Mouse (Mus musculus) lung, embryonic 15.5 days (tissue): ENCODE measurements around the gene Chpf2. TPM values are rescaled to one million over a fixed set of nuclear protein-coding genes. Genes with fewer than 3 reads are reported as not detected.

Experiments
- ATAC-seq: fragments of 200-750 bp; cut with Nextera tagmentation; 2 replicates; pipeline ENCODE4 v1.8.0; 2017; ENCODE audit warnings: moderate number of reproducible peaks, borderline replicate concordance; ENCODE audit not compliant: low FRiP score, low TSS enrichment; ENCODE audit errors: extremely low read depth
- H3K27ac ChIP-seq: fragments of 300-500 bp; sonication (generic); 2 replicates; pipeline ENCODE4 v1.5.1; 2015; ENCODE audit warnings: moderate library complexity, mild to moderate bottlenecking, inconsistent platforms
- H3K27me3 ChIP-seq: fragments of 300-500 bp; sonication (generic); 2 replicates; pipeline ENCODE4 v1.6.1; 2015; ENCODE audit warnings: inconsistent platforms
- H3K36me3 ChIP-seq: fragments of 300-500 bp; sonication (generic); 2 replicates; pipeline ENCODE4 v1.6.1; 2015; ENCODE audit warnings: inconsistent platforms
- H3K4me1 ChIP-seq: fragments of 300-500 bp; sonication (generic); 2 replicates; pipeline ENCODE4 v1.6.1; 2015; ENCODE audit warnings: inconsistent platforms
- H3K4me2 ChIP-seq: fragments of 300-500 bp; sonication (generic); 2 replicates; pipeline ENCODE4 v1.6.1; 2015; ENCODE audit warnings: inconsistent platforms, mild to moderate bottlenecking, moderate library complexity
- H3K4me3 ChIP-seq: fragments of 300-500 bp; sonication (generic); 2 replicates; pipeline ENCODE4 v1.5.1; 2015; ENCODE audit warnings: mild to moderate bottlenecking, inconsistent platforms
- H3K9ac ChIP-seq: fragments of 300-500 bp; sonication (generic); 2 replicates; pipeline ENCODE4 v1.6.1; 2015; ENCODE audit warnings: inconsistent platforms
- H3K9me3 ChIP-seq: fragments of 300-500 bp; sonication (generic); 2 replicates; pipeline ENCODE4 v1.6.1; 2016; ENCODE audit warnings: inconsistent platforms
- WGBS: fragments of 180-500 bp; shearing (Covaris S2); methylation state at CpG from one replicate; pipeline ENCODE4 v1.1.7; 2015; 5-methylcytosine and 5-hydroxymethylcytosine counted together
- polyA plus RNA-seq: library from polyadenylated mRNA; unstranded; fragments of >200 nt; fragmentation: Nextera tagmentation; extraction: Ambion mirVana; gene quantifications from 2 replicates; pipeline ENCODE4 v1.2.1, GENCODE M21; 2015

Gene Chpf2
- polyA plus RNA-seq, 1 experiment from 2014 or later: 21.7 TPM

GRCm38 (mm10) chr5:24611366-24612301 is 25.1 kb downstream of the Chpf2 start:
- H3K4me3 ChIP-seq: no peak overlapping the region
- no peaks in the 10 kb centered on the region for H3K36me3 ChIP-seq
- no peak overlapping the region for H3K4me2 ChIP-seq
- H3K9ac ChIP-seq: no peak overlapping the region
- H3K27me3 ChIP-seq: no peaks in the 10 kb centered on the region
- WGBS: 55% methylated on average over 7 of the region's 7 CpGs
- no peaks in the 10 kb centered on the region for H3K9me3 ChIP-seq
- peaks cover 13% of the 10 kb centered on the region for H3K4me1 ChIP-seq
- ATAC-seq: no peak
- no peak overlapping the region for H3K27ac ChIP-seq

GRCm38 (mm10) chr5:24612302-24612649 is 25.7 kb downstream of the Chpf2 start:
- 59% methylated on average over 5 of the region's 5 CpGs for WGBS
- Histone ChIP-seq H3K4me1 (peaks cover 13% of the 10 kb centered on the region), H3K4me3 (no peak overlapping the region), H3K9me3 (no peaks in the 10 kb centered on the region), H3K36me3 (no peaks in the 10 kb centered on the region), H3K27ac (no peak overlapping the region), H3K9ac (no peak overlapping the region), H3K4me2 (no peak overlapping the region), H3K27me3 (no peaks in the 10 kb centered on the region)
- ATAC-seq: peak; percentile 28

GRCm38 (mm10) chr5:24615097-24615496 is 28.6 kb downstream of the Chpf2 start:
- Histone ChIP-seq H3K4me3 (no peak overlapping the region), H3K4me2 (no peak overlapping the region), H3K36me3 (no peaks in the 10 kb centered on the region), H3K9ac (no peak overlapping the region), H3K9me3 (no peaks in the 10 kb centered on the region), H3K4me1 (peaks cover 13% of the 10 kb centered on the region), H3K27ac (no peak overlapping the region), H3K27me3 (no peaks in the 10 kb centered on the region)
- WGBS: 54% methylated on average over 6 of the region's 6 CpGs
- no peak for ATAC-seq

- Histone ChIP-seq H3K9me3 (no peaks in the 10 kb centered on the region), H3K4me1 (peaks cover 2% of the 10 kb centered on the region; the same call in 1 of the 2 replicates), H3K27me3 (peaks cover 20% of the 10 kb centered on the region), H3K9ac (no peak overlapping the region), H3K4me3 (no peak overlapping the region), H3K36me3 (no peaks in the 10 kb centered on the region), H3K27ac (no peak overlapping the region), H3K4me2 (no peak overlapping the region)
- 76% methylated on average over 3 of the region's 3 CpGs for WGBS
- ATAC-seq: no peak
These were observed 32.4 kb downstream of the Chpf2 start for GRCm38 (mm10) chr5:24618921-24619320.

- Histone ChIP-seq H3K36me3 (no peaks in the 10 kb centered on the region), H3K27me3 (peaks cover 31% of the 10 kb centered on the region), H3K9ac (no peak overlapping the region), H3K4me3 (no peak overlapping the region), H3K4me1 (peaks cover 5% of the 10 kb centered on the region; the same call in 1 of the 2 replicates), H3K9me3 (no peaks in the 10 kb centered on the region), H3K27ac (no peak overlapping the region), H3K4me2 (no peak overlapping the region)
- no peak for ATAC-seq
- WGBS: 52% methylated on average over 8 of the region's 8 CpGs
These were observed 33.6 kb downstream of the Chpf2 start for GRCm38 (mm10) chr5:24620116-24620515.

- 70% methylated on average over 8 of the region's 8 CpGs for WGBS
- no peak overlapping the region for H3K27ac ChIP-seq
- peaks cover 32% of the 10 kb centered on the region for H3K27me3 ChIP-seq
- no peaks in the 10 kb centered on the region for H3K36me3 ChIP-seq
- H3K4me1 ChIP-seq: peaks cover 5% of the 10 kb centered on the region; the same call in 1 of the 2 replicates
- H3K9me3 ChIP-seq: no peaks in the 10 kb centered on the region
- H3K4me2 ChIP-seq: no peak overlapping the region
- ATAC-seq: no peak
- no peak overlapping the region for H3K9ac ChIP-seq
- H3K4me3 ChIP-seq: no peak overlapping the region
These were observed 34.1 kb downstream of the Chpf2 start for GRCm38 (mm10) chr5:24620626-24621025.

GRCm38 (mm10) chr5:24622386-24623040 is 36.0 kb downstream of the Chpf2 start:
- 69% methylated on average over 7 of the region's 7 CpGs for WGBS

GRCm38 (mm10) chr5:24623041-24623985 is 36.8 kb downstream of the Chpf2 start:
- H3K9me3 ChIP-seq: no peaks in the 10 kb centered on the region
- peaks cover 5% of the 10 kb centered on the region; the same call in 1 of the 2 replicates for H3K4me1 ChIP-seq
- peak overlapping the region; percentile 47 for H3K4me3 ChIP-seq
- H3K4me2 ChIP-seq: peak overlapping the region; percentile 86
- 47% methylated on average over 8 of the region's 8 CpGs for WGBS
- H3K36me3 ChIP-seq: no peaks in the 10 kb centered on the region
- no peak overlapping the region for H3K27ac ChIP-seq
- no peak overlapping the region for H3K9ac ChIP-seq
- H3K27me3 ChIP-seq: peaks cover 32% of the 10 kb centered on the region
- ATAC-seq: no peak

More at GRCm38 (mm10) chr5:24622386-24623040, 36.0 kb downstream of the Chpf2 start:
- ATAC-seq: no peak
- peaks cover 5% of the 10 kb centered on the region; the same call in 1 of the 2 replicates for H3K4me1 ChIP-seq
- peaks cover 32% of the 10 kb centered on the region for H3K27me3 ChIP-seq
- H3K4me2 ChIP-seq: no peak overlapping the region
- no peak overlapping the region for H3K27ac ChIP-seq
- H3K9ac ChIP-seq: no peak overlapping the region
- no peaks in the 10 kb centered on the region for H3K36me3 ChIP-seq
- H3K4me3 ChIP-seq: no peak overlapping the region
- H3K9me3 ChIP-seq: no peaks in the 10 kb centered on the region

- ATAC-seq: peak; percentile 29; the same call in 1 of the 2 replicates
- Histone ChIP-seq H3K4me3 (peak within 1 kb of the TSS; percentile 47), H3K27ac (no peak within 1 kb of the TSS), H3K27me3 (peaks cover 32% of the 10 kb centered on the region), H3K4me2 (peak within 1 kb of the TSS; percentile 86), H3K36me3 (no peaks in the 10 kb centered on the region), H3K4me1 (peaks cover 5% of the 10 kb centered on the region; the same call in 1 of the 2 replicates), H3K9me3 (no peaks in the 10 kb centered on the region), H3K9ac (peak within 1 kb of the TSS; percentile 38; the same call in 1 of the 2 replicates)
- 3% methylated on average over 37 of the region's 37 CpGs for WGBS
These were observed 37.7 kb downstream of the Chpf2 start, which contains the start of gene Smarcd3 for GRCm38 (mm10) chr5:24623986-24624821. TSS of gene Smarcd3 (minus strand) at chr5:24624411.

GRCm38 (mm10) chr5:24624822-24625120 is 38.2 kb downstream of the Chpf2 start:
- 25% methylated on average over 4 of the region's 4 CpGs for WGBS
- no peak for ATAC-seq
- Histone ChIP-seq H3K9me3 (no peaks in the 10 kb centered on the region), H3K36me3 (no peaks in the 10 kb centered on the region), H3K9ac (no peak overlapping the region), H3K4me3 (no peak overlapping the region), H3K27me3 (peaks cover 32% of the 10 kb centered on the region), H3K27ac (no peak overlapping the region), H3K4me2 (peak overlapping the region; percentile 86), H3K4me1 (peaks cover 5% of the 10 kb centered on the region; the same call in 1 of the 2 replicates)
